Mouse (Mus musculus) heart, postnatal 0 days (tissue): ENCODE measurements around the gene Utp6. TPM values are rescaled to one million over a fixed set of nuclear protein-coding genes. Genes with fewer than 3 reads are reported as not detected.

ENCODE experiments used
- ATAC-seq: fragments of 200-750 bp; cut with Nextera tagmentation; 2 replicates; pipeline ENCODE4 v1.8.0; 2017; ENCODE audit warnings: low read depth, moderate number of reproducible peaks, moderate library complexity; ENCODE audit not compliant: insufficient read depth
- DNase-seq: peaks from one replicate; pipeline ENCODE4 v3.0.0-alpha.2; 2016; ENCODE audit warnings: low spot score
- H3K27ac ChIP-seq: fragments of 300-500 bp; sonication (generic); 2 replicates; pipeline ENCODE4 v1.5.1; 2014; ENCODE audit warnings: low read depth, mild to moderate bottlenecking
- H3K27me3 ChIP-seq: fragments of 300-500 bp; sonication (generic); 2 replicates; pipeline ENCODE4 v1.6.1; 2014; ENCODE audit warnings: low read length, mixed read lengths; ENCODE audit not compliant: control insufficient read depth, insufficient read depth
- H3K36me3 ChIP-seq: fragments of 300-500 bp; sonication (generic); replicated peaks from 2 replicates; pipeline ENCODE4 v1.6.1; 2014; ENCODE audit warnings: low read length, mixed read lengths; ENCODE audit not compliant: control insufficient read depth, insufficient read depth
- H3K4me1 ChIP-seq: fragments of 300-500 bp; sonication (generic); 2 replicates; pipeline ENCODE4 v1.6.1; 2014; ENCODE audit warnings: antibody characterized with exemption; ENCODE audit not compliant: control insufficient read depth, insufficient read depth
- H3K4me2 ChIP-seq: fragments of 300-500 bp; sonication (generic); 2 replicates; pipeline ENCODE4 v1.6.1; 2014; ENCODE audit warnings: low read depth, mild to moderate bottlenecking, low read length, moderate library complexity
- H3K4me3 ChIP-seq: fragments of 300-500 bp; sonication (generic); 2 replicates; pipeline ENCODE4 v1.5.1; 2014; ENCODE audit warnings: low read depth, low read length
- H3K9ac ChIP-seq: fragments of 300-500 bp; sonication (generic); replicated peaks from 2 replicates; pipeline ENCODE4 v1.6.1; 2014; ENCODE audit warnings: low read depth, low read length, mixed read lengths
- H3K9me3 ChIP-seq: fragments of 300-500 bp; sonication (generic); replicated peaks from 2 replicates; pipeline ENCODE4 v1.6.1; 2016; ENCODE audit warnings: low read length; ENCODE audit not compliant: control insufficient read depth
- CTCF ChIP-seq: IDR thresholded peaks from 2 replicates; pipeline ENCODE4 v1.5.1; 2016; ENCODE audit warnings: antibody characterized with exemption, control low read depth, low read depth
- EP300 ChIP-seq: IDR thresholded peaks from 2 replicates; pipeline ENCODE4 v1.6.1; 2016; ENCODE audit warnings: antibody characterized with exemption, low read depth
- WGBS: fragments of 180-500 bp; shearing (Covaris S2); extraction: QIAGEN DNeasy Blood & Tissue Kit; methylation state at CpG from one replicate; pipeline ENCODE4 v1.1.7; 2014; 5-methylcytosine and 5-hydroxymethylcytosine counted together
- polyA plus RNA-seq: library from polyadenylated mRNA; unstranded; fragments of >200 nt; fragmentation: Nextera tagmentation; extraction: Ambion mirVana; gene quantifications from 2 replicates; pipeline ENCODE4 v1.2.1, GENCODE M21; 2015
- total RNA-seq: library from RNA; depleted of rRNA; stranded (reverse); fragments of >200 nt; gene quantifications from 2 replicates; pipeline ENCODE4 v1.2.3, GENCODE M21; 2014; ENCODE audit warnings: low replicate concordance

Gene Utp6
- total and polyA plus RNA-seq, 2 experiments from 2014 or later: 8.7 to 22.4 TPM

DNA sequence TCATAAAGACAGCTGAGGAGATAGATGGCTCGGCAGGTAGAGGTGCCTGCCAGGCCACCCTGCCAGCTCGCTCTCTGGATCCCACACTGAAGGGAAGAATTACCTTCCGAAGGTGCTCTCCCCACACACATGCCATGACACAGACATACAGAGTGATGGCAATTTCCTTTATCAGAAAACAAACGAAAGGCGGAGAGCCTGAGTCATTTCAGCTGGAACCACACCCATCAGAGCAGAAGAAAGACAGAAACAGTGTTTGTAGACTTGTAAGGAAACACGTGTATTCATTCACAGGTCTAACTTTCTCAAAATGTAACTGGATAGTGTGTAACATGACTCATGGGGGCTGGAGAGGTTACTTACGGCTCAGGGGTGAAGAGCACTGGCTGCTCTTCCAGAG, 18.6 kb downstream of the Utp6 start:
- H3K4me3 ChIP-seq: no peak overlapping the region
- H3K9me3 ChIP-seq: no peaks in the 10 kb centered on the region
- peaks cover 78% of the 10 kb centered on the region for H3K36me3 ChIP-seq
- H3K27ac ChIP-seq: no peak overlapping the region
- no peak overlapping the region for H3K9ac ChIP-seq
- DNase-seq: no peak
- no peak for ATAC-seq
- no peaks in the 10 kb centered on the region for H3K27me3 ChIP-seq
- H3K4me1 ChIP-seq: no peaks in the 10 kb centered on the region
- no peak overlapping the region for H3K4me2 ChIP-seq
- TF ChIP-seq EP300 (no peak), CTCF (no peak)
- WGBS: 83% methylated on average over 7 of the region's 7 CpGs

DNA sequence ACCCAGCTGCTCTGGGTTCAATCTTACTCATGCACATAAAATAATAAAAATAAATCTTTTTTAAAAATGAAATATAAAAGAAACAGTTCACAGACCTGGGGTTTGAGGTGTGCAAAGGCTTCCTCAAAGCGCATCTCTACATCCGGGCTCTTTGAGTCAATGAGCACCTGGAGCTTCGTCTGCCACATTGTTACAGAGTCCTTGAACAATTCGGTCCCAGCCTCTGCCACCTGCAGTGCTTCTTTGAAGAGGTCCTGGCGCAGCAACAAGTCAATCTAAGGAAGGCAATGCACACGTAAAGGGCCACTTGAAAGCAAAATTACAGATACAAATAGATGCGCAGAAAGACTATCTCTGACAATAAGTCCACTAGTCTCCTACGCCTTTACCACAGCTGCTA, 19.1 kb downstream of the Utp6 start:
- WGBS: 87% methylated on average over 8 of the region's 8 CpGs
- no peak overlapping the region for H3K4me2 ChIP-seq
- H3K27me3 ChIP-seq: no peaks in the 10 kb centered on the region
- no peak overlapping the region for H3K9ac ChIP-seq
- TF ChIP-seq EP300 (no peak), CTCF (no peak)
- ATAC-seq (no peak), DNase-seq (no peak)
- H3K4me3 ChIP-seq: no peak overlapping the region
- no peaks in the 10 kb centered on the region for H3K9me3 ChIP-seq
- H3K4me1 ChIP-seq: no peaks in the 10 kb centered on the region
- no peak overlapping the region for H3K27ac ChIP-seq
- peaks cover 73% of the 10 kb centered on the region for H3K36me3 ChIP-seq

DNA sequence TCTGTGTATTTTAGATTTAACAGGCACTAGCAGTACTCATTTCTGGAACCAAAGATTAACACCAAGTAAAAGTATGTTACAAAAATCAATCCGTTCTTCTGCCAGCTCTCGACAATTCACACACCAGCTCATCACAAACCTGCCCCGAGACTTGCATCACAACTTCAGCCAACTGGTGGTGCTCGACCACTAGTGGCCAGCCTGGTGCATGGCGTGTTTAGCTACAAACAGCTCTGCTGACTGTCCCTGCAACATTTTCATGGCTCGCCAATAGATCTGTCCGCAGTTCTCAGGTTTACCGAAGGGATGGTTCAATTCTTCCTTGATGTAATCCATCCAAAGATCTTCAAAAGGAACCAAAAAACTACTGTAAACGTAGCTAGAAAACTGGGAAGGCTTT, 26.4 kb downstream of the Utp6 start:
- ATAC-seq (no peak), DNase-seq (no peak)
- H3K9me3 ChIP-seq: no peaks in the 10 kb centered on the region
- no peaks in the 10 kb centered on the region for H3K4me1 ChIP-seq
- no peak overlapping the region for H3K9ac ChIP-seq
- no peaks in the 10 kb centered on the region for H3K27me3 ChIP-seq
- H3K27ac ChIP-seq: no peak overlapping the region
- H3K4me3 ChIP-seq: no peak overlapping the region
- no peak overlapping the region for H3K4me2 ChIP-seq
- no peak for TF ChIP-seq CTCF
- no peak for TF ChIP-seq EP300
- 81% methylated on average over 9 of the region's 9 CpGs for WGBS
- H3K36me3 ChIP-seq: peaks cover 54% of the 10 kb centered on the region

DNA sequence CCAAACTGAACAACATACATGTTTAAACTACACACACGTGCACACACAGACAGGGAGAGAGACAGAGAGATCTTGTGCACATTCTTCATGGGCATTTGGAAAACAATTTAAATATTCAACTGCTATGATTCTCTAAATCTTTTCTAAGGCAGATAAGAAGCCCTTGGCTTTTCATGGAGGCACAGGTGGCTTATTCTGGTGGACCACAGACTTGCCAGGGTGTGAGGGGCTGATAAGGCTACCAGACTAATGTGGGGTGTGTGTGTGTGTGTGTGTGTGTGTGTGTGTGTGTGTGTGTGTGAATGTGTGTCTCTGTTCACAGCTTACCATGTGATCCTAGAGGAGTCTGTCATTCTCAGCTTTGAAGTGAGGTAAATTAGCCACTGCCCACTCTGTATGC, 39.4 kb downstream of the Utp6 start:
- no peak overlapping the region for H3K4me3 ChIP-seq
- H3K27ac ChIP-seq: no peak overlapping the region
- ATAC-seq (no peak), DNase-seq (no peak)
- H3K4me2 ChIP-seq: no peak overlapping the region
- H3K4me1 ChIP-seq: no peaks in the 10 kb centered on the region
- no peak overlapping the region for H3K9ac ChIP-seq
- no peaks in the 10 kb centered on the region for H3K27me3 ChIP-seq
- no peak for TF ChIP-seq EP300
- TF ChIP-seq CTCF: no peak
- 76% methylated on average over 1 of the region's 1 CpGs for WGBS
- H3K36me3 ChIP-seq: no peaks in the 10 kb centered on the region
- no peaks in the 10 kb centered on the region for H3K9me3 ChIP-seq

DNA sequence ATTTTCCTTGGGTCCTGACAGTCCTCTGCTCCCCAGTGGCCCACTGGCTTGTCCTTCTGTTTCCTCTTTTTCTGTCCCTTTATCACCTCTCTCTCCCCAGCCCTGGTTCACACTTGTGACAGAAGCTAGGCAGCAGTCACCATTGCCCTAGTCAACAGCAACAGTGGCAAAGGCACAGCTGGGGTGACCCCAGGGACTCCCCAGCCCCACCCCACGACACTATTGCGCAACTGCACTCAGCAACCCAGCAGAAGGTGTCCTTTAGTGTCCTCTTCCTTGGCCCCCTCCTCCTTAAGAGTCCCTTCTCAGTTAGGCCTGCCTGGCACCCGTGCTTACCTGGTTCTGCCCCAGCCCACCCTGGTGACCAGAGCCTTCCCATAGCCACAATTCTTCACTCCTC, 40.0 kb downstream of the Utp6 start:
- TF ChIP-seq EP300 (no peak), CTCF (no peak)
- no peak overlapping the region for H3K4me3 ChIP-seq
- H3K9ac ChIP-seq: no peak overlapping the region
- no peak for DNase-seq
- no peaks in the 10 kb centered on the region for H3K27me3 ChIP-seq
- no peak overlapping the region for H3K27ac ChIP-seq
- H3K4me2 ChIP-seq: no peak overlapping the region
- ATAC-seq: no peak
- 69% methylated on average over 3 of the region's 3 CpGs for WGBS
- H3K9me3 ChIP-seq: no peaks in the 10 kb centered on the region
- no peaks in the 10 kb centered on the region for H3K4me1 ChIP-seq
- no peaks in the 10 kb centered on the region for H3K36me3 ChIP-seq

DNA sequence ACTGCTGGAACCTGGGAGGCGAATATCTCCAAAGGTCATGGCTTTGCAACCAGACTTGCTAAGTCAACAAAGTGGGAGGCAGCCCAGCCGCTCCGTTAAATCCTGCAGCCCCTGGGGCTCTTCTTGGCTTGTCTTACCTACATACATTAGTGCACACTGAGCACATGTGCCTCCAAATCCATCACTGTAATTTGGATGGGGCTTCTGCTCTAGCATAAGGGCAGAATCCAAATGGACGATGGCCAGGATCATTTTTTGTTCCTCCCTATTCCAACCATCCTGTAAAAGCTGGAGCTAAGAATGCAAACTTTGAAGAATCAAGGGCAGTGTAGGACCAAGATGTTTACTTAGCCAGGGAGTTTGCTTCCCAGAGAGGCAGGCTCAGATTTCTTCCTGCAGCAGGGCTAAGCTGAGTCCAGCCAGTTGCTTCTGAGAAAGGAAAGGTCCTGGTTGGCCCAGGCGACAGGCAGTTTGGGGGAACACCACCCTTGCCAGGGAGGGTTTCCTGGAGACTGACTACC, 41.6 kb downstream of the Utp6 start:
- no peak for ATAC-seq

More for the DNA sequence above, 41.6 kb downstream of the Utp6 start:
- no peaks in the 10 kb centered on the region for H3K36me3 ChIP-seq
- H3K9ac ChIP-seq: no peak overlapping the region
- H3K9me3 ChIP-seq: no peaks in the 10 kb centered on the region
- 43% methylated on average over 5 of the region's 5 CpGs for WGBS
- no peak overlapping the region for H3K4me2 ChIP-seq
- H3K4me3 ChIP-seq: no peak overlapping the region
- no peaks in the 10 kb centered on the region for H3K4me1 ChIP-seq
- TF ChIP-seq CTCF: no peak
- TF ChIP-seq EP300: no peak
- H3K27ac ChIP-seq: no peak overlapping the region
- no peak for DNase-seq
- no peaks in the 10 kb centered on the region for H3K27me3 ChIP-seq
